Mouse (Mus musculus) spleen, adult 12 weeks (tissue): ENCODE results near the gene Slc12a4.

Source experiments
- DNase-seq: peaks from one replicate; pipeline ENCODE4 v3.0.0; 2022; ENCODE audit warnings: low spot score

The Slc12a4 gene

DNA sequence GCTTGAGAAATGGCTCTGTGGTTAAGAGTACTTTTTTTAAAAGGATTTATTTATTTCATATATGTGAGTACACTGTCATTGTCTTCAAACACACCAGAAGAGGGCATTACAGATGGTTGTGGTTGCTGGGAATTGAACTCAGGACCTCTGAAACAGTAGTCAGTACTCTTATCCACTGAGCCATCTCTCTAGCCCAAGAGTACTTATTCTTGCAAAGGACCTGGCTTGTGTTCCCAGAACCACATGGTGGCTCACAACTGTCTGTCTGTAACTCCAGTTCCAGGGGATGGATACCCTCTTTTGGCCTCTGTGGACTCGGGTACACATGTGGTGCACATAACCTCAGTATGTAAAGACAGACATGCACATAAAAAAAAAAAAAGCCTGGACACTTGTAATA lies 3.5 kb upstream of the Slc12a4 start:
- no peak for DNase-seq

GRCm38 (mm10) chr8:105966692-105967311 lies 905 bp upstream of the Slc12a4 start:
- peak; percentile 33 for DNase-seq

DNA sequence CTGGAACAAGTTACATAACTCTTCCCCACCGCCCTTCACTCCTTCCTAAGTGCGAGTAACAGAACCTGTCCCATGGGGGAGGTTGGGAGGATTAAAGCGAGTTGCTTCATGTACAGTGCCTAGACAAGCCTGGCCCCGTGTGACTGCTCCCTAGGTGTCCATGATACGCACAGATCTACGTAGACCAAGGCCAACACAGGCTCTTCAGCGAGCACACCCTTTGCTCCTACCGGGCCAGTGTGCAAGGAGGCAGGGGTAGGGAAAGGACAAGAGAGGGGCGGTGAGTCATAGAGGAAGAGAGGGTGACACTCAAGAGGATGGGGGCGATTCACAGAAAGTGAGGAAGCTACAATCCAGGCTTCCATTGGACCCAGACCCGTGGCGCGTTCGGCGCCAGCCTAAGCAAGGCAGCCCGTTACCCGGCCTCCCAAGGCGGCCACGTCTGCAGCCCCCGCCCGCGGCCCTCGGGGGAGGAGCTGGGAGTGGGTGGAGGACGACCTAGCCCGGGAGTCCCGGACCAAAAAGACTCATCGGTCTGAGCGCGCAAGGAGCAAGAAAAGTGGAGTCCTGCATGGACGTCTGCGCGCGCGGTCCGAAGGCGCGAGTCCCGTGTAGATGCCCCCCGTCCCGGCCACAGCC lies 512 bp downstream of the Slc12a4 start:
- peak; percentile 38 for DNase-seq

- DNase-seq: no peak
Observed at GRCm38 (mm10) chr8:105964506-105965265, 1.2 kb downstream of the Slc12a4 start.

GRCm38 (mm10) chr8:105961536-105961935 lies 4.4 kb downstream of the Slc12a4 start:
- no peak for DNase-seq

DNA sequence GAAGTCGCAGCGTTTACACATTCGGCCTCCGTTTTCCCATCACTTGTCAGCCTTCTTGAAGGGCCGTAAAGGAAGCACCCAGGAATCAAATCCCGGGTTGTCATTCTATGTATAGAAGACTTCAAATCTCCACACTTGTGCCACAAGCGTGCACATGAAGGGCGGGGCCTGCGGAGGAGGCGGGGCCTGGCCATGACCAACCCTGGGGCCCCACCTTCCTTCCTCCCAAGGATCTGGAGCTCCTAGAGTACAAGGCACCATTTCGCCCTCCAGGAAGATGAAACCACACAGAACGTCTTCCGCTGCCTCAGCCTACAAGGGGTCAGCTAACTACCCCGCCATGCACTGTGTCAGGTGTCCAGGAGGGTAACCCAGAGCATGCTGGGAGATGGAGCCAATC lies 4.8 kb downstream of the Slc12a4 start:
- DNase-seq: no peak

DNA sequence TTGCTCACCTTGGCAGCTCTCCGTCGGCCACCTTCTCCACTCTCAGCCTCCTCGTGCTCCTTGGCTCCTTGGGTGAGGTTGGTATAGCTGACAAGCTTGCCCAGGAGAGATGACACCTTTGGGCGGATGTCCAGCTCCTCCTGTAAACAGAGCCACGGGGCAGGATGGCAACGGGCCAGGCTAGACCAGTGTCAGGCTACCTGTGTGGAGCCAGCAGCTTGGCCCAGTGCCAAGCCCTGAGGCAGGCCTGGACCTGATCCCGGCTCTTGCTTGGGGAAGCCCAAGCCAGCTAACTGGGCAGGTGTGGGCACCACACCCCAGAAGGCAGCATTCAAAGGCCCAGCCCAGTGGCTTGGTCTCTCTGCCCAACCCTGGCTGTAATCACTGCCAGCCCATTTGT lies 6.5 kb downstream of the Slc12a4 start:
- DNase-seq: no peak

- no peak for DNase-seq
Observed at GRCm38 (mm10) chr8:105957813-105958212, 8.1 kb downstream of the Slc12a4 start.

DNA sequence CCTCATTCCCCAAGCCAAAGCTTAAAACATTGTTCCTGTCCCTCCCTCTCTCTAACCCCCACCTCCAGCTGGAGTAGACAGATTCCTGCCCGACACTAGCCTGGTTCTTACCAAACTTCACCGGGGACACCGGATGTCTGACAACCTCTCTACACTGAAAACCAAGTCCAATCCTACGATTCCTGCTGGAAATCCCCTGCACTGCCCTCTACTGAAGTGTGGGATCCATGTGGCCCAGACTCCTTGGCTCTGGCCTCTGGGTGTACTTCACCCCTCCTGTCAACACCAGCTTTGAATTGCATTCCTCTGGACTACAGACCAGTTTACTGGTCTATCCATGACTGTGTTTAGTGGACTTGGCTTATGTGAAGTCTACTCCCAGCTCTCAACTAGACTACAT lies 9.3 kb downstream of the Slc12a4 start:
- no peak for DNase-seq

- DNase-seq: no peak
Observed at GRCm38 (mm10) chr8:105951057-105951659, 14.7 kb downstream of the Slc12a4 start.

GRCm38 (mm10) chr8:105949350-105949749 lies 16.5 kb downstream of the Slc12a4 start:
- DNase-seq: no peak

GRCm38 (mm10) chr8:105943321-105943739 lies 22.6 kb downstream of the Slc12a4 start, which contains the start of gene Lcat:
Gene Lcat, minus strand, starts transcription at chr8:105943382.
- no peak for DNase-seq

DNA sequence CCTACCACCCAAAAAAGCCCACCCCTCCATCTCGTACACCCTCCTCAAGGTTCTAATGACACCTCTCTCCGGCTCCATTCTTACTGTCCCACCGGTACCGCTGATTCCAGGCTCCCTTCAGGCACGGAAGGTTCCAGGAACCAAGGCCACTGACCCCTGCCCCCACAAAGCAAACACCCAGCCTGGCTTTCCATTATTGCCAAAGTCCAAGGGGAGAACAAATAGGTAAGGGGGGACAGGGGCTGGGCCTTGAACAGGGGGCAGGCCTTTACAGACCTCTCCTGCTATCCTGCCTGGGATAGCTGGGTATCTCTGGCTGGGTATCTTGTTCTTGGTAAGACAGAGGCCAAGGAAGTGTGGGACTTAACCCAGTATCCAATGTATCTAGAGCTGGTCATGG lies 23.4 kb downstream of the Slc12a4 start:
- no peak for DNase-seq

- no peak for DNase-seq
Observed at GRCm38 (mm10) chr8:105942026-105942425, 23.9 kb downstream of the Slc12a4 start.

DNA sequence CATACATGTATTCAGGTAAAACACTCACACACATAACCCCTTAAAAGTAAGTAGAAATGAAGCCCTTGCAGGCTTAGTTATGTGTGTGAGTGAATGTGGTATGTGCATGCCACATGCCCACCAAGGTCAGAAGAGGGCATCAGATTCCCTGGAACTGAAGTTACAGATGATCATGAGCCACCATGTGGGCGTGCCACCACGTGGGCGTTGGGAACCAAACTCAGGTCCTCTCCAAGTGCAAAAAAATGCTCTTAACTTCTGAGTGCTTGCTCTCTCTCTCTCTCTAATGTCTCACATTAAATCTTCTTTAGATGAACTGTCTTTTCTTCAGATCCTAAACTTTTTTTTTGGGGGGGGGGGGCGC lies 27.6 kb downstream of the Slc12a4 start, which contains the start of gene Psmb10:
TSS of gene Psmb10 (minus strand) at position 139 of the 364 bp plus-strand sequence.
- no peak for DNase-seq

DNA sequence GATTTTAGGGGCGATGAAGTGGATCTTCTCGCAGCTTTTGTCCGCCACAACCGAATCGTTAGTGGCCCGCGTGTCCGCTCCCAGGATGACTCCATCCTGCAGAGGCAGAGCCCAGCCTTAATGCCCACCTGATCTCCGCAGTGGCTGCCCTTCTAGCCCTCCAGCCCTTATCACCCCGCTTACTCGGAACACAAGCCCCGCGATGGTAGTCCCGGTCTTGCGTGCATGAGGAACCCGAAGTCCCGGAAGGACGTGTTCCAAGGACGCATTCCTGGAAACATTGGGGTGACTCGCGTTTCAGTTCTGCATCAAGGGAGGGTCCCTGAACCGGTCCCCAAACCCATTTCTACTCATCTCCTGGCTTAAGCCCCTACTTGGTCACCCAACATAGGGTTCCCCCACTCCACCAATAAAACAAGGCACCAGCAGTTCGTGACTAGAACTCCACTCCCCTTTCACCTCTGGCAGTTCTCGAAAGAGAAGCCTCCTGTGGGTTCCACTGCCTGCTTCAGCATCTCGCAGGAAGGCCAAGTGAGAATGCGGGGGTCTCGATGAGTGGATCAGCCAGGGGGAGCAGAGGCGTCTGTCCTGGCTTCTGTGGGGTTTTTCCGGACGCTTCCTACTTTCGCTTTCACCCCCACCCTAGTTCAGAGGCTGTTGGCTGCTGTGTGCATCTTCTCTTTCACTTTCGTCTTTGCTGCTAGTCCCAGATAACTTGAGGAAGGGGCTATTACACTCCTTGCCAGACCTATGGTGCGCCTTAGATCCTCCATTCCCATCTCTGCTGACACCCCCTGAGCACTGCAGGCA lies 28.2 kb downstream of the Slc12a4 start:
- peak; percentile 40 for DNase-seq

DNA sequence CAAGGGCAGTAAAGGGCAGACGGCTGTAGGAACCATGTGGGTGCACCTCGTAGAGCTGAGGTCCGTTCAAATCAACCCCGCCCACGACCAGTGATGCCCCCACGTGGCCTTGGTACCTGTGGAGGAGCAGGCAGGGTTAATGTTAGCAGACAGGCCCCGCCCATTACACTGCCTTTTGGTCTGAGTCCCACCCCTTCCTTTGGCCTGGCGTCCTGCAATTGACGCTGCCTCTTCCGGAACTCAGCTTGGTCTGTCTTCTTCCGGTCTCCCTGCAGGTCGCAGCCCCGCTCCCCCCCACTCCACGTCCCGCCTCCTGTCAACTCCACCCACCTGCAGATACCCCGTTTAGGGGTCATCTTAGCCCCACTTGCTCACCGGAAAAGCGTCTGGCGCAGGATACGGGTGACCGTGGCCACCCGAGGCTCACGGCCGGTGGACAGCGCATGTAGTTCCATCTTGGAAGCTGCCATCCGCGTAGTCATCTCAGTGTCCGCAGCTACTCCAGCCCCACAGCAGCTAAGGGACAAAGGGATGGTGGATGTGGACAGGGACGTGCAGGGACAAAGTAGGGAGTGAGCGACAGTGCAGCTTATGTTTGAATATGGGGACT lies 28.9 kb downstream of the Slc12a4 start:
- peak; percentile 64 for DNase-seq

GRCm38 (mm10) chr8:105935863-105936603 lies 29.9 kb downstream of the Slc12a4 start:
- no peak for DNase-seq

DNA sequence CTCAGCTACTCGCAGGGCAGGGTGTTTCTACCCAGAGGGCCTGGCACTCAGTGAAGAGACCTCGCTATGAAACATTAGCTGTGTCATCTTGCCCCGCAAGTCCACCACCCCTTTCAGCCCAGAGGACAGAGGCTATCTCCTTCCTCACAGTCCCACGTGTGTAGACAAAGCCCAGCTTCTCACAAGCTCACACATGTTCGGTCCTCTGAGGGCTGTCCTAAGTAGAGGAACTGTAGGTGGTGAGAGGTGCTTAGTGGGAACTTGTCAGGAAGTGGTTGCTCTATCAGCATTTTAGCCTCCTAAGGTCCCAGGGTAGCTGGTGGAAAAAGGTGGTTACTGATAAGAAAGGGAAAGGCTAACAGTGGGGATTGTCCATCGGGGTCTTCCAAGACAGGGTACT lies 30.8 kb downstream of the Slc12a4 start:
- DNase-seq: no peak

DNA sequence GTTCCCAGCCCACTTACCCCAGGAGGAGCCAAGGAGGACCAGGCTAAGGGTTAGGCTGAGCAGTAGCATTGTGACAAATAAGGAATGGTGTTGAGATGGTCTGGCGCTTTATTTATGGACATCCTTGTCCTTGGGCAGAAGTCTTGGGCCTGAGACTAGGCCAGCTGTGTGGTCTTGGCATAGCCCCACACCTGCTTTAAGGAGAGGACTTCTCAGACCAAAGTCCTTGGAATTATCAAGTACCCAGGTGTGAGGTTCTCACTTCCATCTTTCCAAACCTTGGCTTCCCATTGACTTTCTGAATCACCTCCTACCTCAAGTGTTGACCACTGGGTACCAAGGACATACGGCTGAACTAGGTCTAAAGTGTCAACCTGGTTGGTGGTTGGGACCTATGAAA lies 32.1 kb downstream of the Slc12a4 start, which contains the start of gene Ctrl:
TSS of gene Ctrl (minus strand) at position 101 of the 400 bp plus-strand sequence.
- DNase-seq: no peak

- DNase-seq: no peak
Observed at GRCm38 (mm10) chr8:105932525-105932924, 33.4 kb downstream of the Slc12a4 start.
